Mouse (Mus musculus) heart, adult 8-10 months (tissue): ENCODE data around the gene Vmn1r219. TPM values are rescaled to one million over a fixed set of nuclear protein-coding genes. Genes with fewer than 3 reads are reported as not detected.
"Not testable (repeated sequence)": the region's sequence is repeated elsewhere in the genome, so short reads cannot be mapped to it uniquely, and the experiment has no call there.

Experiments used
- DNase-seq: peaks from one replicate; pipeline ENCODE4 v3.0.0; 2022; ENCODE audit warnings: low spot score
- total RNA-seq, 4 experiments: library from RNA; stranded (reverse); gene quantifications; 2 replicates each; pipeline ENCODE4 v1.2.4; 2022

Vmn1r219 gene
- total RNA-seq: not detected

DNA sequence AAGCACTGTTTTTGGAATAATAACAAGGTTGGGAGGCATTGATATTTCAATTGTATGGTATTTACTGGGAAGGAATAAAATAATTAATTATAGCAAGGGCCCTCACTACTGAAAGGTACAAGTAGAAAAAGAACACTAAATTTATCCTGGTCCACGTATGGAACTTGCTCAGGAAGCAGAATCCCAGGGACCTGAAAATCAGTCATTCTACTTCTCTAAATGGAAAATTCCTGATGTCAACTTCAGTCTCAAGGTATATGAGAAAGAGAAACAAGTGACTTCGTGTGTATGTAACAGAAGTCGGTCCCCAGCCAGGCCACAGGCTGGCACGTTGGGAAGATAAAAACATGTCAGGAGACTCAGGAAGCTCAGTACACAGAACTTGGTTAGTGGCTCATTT lies at the start of gene Vmn1r219:
Gene Vmn1r219 (plus strand): TSS at position 301 of the 400 bp plus-strand sequence.
- DNase-seq: no peak

DNA sequence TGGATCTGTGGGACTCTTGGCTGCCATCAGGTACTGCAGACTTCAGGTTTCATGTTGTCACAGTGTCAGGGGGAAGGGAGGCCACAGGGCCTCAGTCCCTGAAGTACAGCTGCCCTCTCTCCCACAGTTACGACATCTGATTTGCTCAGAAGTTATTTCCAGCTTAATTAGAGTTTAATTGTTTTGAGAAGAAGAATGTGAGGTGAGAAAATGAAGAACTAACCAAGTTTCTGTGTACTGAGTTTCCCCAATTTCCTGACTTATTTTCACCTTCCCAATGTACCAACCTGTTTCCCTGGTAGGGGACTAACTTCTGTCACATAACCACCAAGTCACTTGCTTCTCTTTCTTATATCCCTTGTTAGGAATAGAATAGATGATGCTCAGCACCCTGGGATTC lies 41.0 kb upstream of the Vmn1r219 start, which contains the start of gene Vmn1r217:
Gene Vmn1r217 (minus strand): TSS at position 101 of the 400 bp plus-strand sequence.
- DNase-seq: not testable (repeated sequence)

- DNase-seq: no peak
Observed at GRCm38 (mm10) chr13:23120611-23121010, 38.5 kb upstream of the Vmn1r219 start.

- DNase-seq: no peak
Observed at GRCm38 (mm10) chr13:23133099-23133498, 26.0 kb upstream of the Vmn1r219 start, which contains the start of gene Vmn1r218. TSS of gene Vmn1r218 (plus strand) at chr13:23133155.

- no peak for DNase-seq
Observed at GRCm38 (mm10) chr13:23133501-23133900, 25.6 kb upstream of the Vmn1r219 start.

GRCm38 (mm10) chr13:23138880-23139279 lies 20.2 kb upstream of the Vmn1r219 start:
- no peak for DNase-seq

- DNase-seq: no peak
Observed at GRCm38 (mm10) chr13:23157848-23158247, 1.3 kb upstream of the Vmn1r219 start.

GRCm38 (mm10) chr13:23166471-23166870 lies 7.4 kb downstream of the Vmn1r219 start:
- DNase-seq: not testable (repeated sequence)

DNA sequence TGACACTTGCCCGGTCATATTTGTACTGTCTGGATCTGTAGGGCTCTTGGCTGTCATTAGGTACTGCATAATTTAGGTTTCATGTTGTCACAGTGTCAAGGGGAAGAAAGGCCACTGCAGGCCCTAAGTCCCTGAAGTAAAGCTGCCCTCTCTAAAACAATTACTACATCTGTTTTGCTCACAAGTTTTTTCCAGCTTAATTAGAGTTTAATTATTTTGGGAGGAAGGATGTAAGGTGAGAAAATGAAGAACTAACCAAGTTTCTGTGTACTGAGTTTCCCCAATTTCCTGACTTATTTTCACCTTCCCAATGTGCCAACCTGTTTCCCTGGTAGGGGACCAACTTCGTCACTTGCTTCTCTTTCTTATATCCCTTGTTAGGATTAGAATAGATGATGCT lies 28.8 kb downstream of the Vmn1r219 start, which contains the start of gene Vmn1r220:
Gene Vmn1r220 (minus strand): TSS at position 101 of the 400 bp plus-strand sequence.
- no peak for DNase-seq

GRCm38 (mm10) chr13:23203885-23204284 lies 44.8 kb downstream of the Vmn1r219 start:
- not testable (repeated sequence) for DNase-seq

GRCm38 (mm10) chr13:23213827-23214226 lies 54.7 kb downstream of the Vmn1r219 start, which contains the start of gene Vmn1r221:
TSS of gene Vmn1r221 (plus strand) at chr13:23214127.
- DNase-seq: not testable (repeated sequence)

Other genes with a start within 250 kb of the Vmn1r219 start
- gene Vmn1r213, start 151.7 kb upstream of the Vmn1r219 start, total RNA-seq: not detected
- gene Vmn1r214, start 128.9 kb upstream of the Vmn1r219 start, total RNA-seq: not detected
- gene Vmn1r215, start 91.3 kb upstream of the Vmn1r219 start, total RNA-seq: not detected
- gene Vmn1r217, start 41.1 kb upstream of the Vmn1r219 start, total RNA-seq: not detected
- not detected for gene Vmn1r218, start 26.2 kb upstream of the Vmn1r219 start, total RNA-seq
- not detected for gene Vmn1r220, start 28.7 kb downstream of the Vmn1r219 start, total RNA-seq
- not detected for gene Vmn1r221, start 54.8 kb downstream of the Vmn1r219 start, total RNA-seq
- gene Vmn1r222, start 76.6 kb downstream of the Vmn1r219 start, total RNA-seq: not detected
- not detected for gene Vmn1r223, start 87.8 kb downstream of the Vmn1r219 start, total RNA-seq
- gene Zfp322a, start 209.9 kb downstream of the Vmn1r219 start, total RNA-seq: 10 to 100 TPM; 12.3 to 15.4 (median 14.7) TPM